Mouse (Mus musculus) thymus, postnatal 0 days (tissue): ENCODE results near the gene Timm13. TPM values are rescaled to one million over a fixed set of nuclear protein-coding genes. Genes with fewer than 3 reads are reported as not detected.

Experiments
- DNase-seq: peaks from one replicate; pipeline ENCODE4 v3.0.0-alpha.2; 2015; ENCODE audit warnings: low spot score
- polyA plus RNA-seq: library from polyadenylated mRNA; unstranded; fragments of >200 nt; fragmentation: Nextera tagmentation; extraction: Ambion mirVana; gene quantifications from 2 replicates; pipeline ENCODE4 v1.2.1, GENCODE M21; 2015

Timm13 gene
- polyA plus RNA-seq, 1 experiment from 2014 or later: 337 TPM

GRCm38 (mm10) chr10:80933421-80933979 is 32.7 kb upstream of the Timm13 start:
- DNase-seq: no peak

- no peak for DNase-seq
Measured at GRCm38 (mm10) chr10:80932700-80933420, 32.1 kb upstream of the Timm13 start.

DNA sequence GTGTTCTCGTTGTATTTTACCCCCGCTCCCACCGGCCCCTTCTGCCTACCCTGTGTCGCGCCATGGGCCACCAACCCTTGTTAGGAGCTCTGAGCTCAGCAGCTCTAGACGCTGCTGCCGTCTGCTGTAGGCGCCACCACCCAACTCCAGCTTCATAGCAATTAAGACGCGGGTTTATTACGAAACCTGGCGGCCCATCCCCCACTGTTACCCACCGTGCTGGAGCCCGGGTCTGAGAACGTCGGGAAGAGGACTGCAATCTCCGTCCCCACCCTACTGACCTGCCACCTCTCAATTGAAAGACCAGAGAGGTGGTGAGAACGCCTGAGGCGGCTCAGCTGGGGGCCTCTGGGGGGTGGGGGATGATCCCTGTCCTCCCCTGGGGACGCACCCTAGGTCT is 31.4 kb upstream of the Timm13 start:
- no peak for DNase-seq

- DNase-seq: no peak
Measured at GRCm38 (mm10) chr10:80931695-80932094, 30.9 kb upstream of the Timm13 start.

- no peak for DNase-seq
Measured at GRCm38 (mm10) chr10:80931153-80931671, 30.4 kb upstream of the Timm13 start.

GRCm38 (mm10) chr10:80930361-80931152 is 29.8 kb upstream of the Timm13 start:
- no peak for DNase-seq

DNA sequence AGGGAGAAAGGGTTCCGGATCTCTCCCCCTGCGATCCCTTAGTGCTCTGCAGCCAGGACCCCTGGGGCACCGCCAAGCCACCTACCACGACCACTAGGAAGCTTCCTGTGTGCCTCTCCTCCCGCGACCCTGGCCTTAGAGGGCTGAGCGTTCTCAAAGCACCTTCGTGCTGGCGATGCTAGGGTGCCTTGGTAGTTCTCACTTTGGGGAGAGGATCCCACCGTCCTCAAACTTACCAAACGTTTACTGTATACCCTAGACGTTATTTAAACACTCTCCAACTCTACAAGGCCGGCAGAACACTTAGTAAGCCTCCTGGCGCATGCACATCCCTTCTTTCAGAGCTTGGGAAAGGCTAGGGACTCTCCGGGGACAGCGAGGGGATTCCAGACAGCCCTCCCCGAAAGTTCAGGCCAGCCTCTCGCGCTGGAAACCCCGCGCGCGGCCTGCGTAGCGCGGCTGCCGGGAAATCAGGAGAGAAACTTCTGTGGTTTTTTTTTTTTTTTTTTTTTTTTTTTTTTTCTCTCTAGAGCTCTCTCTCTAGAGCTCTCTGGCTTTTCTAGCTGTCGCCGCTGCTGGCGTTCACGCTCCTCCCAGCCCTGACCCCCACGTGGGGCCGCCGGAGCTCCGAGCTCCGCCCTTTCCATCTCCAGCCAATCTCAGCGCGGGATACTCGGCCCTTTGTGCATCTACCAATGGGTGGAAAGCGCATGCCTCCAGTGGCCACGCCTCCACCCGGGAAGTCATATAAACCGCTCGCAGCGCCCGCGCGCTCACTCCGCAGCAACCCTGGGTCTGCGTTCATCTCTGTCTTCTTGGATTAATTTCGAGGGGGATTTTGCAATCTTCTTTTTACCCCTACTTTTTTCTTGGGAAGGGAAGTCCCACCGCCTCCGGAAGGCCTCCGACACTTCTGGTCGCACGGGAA is 28.8 kb upstream of the Timm13 start, which contains the start of gene Gadd45b:
Gene Gadd45b (plus strand): TSS at position 775 of the 928 bp plus-strand sequence.
- DNase-seq: peak; percentile 99

DNA sequence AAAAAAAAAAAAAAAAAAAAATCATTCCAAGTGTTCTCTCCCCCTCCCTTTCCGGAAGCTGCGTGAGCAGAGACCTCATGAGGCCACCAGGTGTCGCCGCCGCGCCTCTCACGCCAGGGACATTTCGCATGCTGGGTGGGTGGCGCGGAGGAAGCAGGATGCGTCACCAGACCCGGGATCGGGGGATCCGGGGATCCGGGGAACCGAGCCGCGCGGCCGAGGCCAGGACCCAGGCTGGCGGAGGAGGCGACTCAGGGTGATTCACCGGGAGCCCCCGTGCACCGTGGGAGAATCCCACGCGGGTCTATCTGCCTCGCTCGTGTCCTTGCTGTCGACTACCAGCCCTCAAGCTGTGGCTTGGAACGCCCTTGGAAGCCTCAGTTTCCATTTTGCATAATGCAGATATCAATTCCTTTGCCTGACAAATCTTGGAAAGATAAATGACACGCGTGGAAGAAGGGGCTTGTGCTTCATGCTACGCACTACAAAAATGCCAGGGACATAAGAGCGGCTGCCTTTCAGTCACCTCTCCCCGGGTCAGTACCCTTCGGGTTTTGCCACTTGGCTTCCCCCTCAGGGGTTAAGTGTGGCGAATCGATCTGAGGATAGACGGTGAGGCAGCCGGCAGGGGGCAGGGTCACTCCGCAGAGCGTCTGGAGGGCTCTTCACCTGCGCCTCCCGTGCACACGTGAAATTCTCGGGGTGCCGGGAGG is 28.0 kb upstream of the Timm13 start:
- DNase-seq: peak; percentile 90

- DNase-seq: no peak
Measured at GRCm38 (mm10) chr10:80925472-80925871, 24.7 kb upstream of the Timm13 start.

- DNase-seq: no peak
Measured at GRCm38 (mm10) chr10:80921923-80922322, 21.2 kb upstream of the Timm13 start.

GRCm38 (mm10) chr10:80917779-80918434 is 17.1 kb upstream of the Timm13 start, which contains the start of gene Lmnb2:
Gene Lmnb2 (minus strand): TSS chr10:80918245.
- peak; percentile 74 for DNase-seq

- DNase-seq: peak; percentile 34
Measured at GRCm38 (mm10) chr10:80917336-80917778, 16.6 kb upstream of the Timm13 start.

DNA sequence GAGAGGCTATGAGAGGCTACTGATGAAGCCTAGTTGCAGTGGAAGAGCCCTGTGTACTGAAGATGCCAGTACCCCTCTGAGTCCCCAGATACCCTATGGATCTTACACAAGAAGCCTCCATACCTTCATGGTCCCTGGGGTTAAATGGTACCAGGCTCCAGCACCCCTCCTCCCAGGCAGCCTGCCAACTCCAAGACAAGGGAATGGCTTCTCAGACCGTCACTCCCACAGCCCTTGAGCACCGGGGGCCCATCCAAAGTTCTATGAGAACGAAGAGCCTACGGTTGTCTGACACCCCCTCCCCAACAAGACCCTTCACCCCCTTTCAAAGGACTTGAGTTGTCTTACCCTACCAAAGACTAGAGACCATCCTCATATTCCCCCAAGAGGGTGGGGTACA is 15.0 kb upstream of the Timm13 start:
- DNase-seq: no peak

DNA sequence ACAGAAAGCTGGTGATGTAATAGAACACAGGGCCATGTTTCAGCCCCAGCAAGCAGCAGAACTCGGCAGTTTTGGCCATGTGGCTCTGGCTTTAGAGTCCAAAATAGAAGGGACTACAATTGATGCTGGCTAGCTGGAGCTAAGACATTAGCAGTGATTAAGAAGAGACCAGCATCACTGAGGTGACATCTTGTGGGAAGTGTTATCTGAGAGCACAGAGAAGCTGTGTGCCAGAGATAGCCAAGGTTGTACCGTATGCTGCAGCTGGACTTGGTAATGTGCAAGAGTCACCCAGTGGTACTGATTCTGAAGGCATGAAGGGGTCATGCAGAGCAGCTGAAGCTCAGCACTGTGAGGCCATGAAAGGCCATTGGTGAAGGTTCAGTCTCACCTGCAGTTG is 14.5 kb upstream of the Timm13 start:
- no peak for DNase-seq

GRCm38 (mm10) chr10:80914253-80914656 is 13.5 kb upstream of the Timm13 start:
- peak; percentile 79 for DNase-seq

DNA sequence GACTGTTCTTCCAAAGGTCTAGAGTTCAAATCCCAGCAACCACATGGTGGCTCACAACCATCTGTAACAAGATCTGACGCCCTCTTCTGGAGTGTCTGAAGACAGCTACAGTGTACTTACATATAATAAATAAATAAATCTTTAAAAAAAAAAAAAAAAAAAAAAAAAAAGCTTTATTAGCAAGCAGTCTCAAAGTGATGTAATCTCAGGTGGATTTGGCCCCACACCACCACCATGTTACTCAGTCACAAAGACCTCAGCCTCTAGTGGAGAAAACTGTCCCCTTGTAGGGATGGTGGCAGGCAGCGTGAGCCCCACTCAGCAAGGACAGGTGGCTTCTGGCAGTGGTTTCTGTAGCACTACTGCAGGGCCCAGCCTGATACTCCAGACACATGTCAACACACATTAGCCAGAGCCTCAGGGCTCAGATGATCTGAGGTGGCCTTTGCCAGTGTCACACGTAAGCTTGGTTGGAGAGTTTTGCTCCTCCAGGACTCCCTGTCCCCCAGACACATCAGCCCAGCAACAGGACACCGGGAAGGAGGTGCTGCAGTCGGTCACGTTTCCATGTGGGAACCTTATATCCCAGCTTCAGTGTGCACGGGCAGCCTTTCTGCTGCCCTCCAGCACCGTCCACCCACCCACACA is 12.7 kb upstream of the Timm13 start:
- no peak for DNase-seq

GRCm38 (mm10) chr10:80911891-80912290 is 11.1 kb upstream of the Timm13 start:
- DNase-seq: no peak

GRCm38 (mm10) chr10:80911354-80911753 is 10.6 kb upstream of the Timm13 start:
- no peak for DNase-seq
